Mouse (Mus musculus) myocyte (in vitro differentiated cells): Measurements from ENCODE around the gene Vmp1. TPM values are rescaled to one million over a fixed set of nuclear protein-coding genes. Genes with fewer than 3 reads are reported as not detected.

Source experiments
- H3K27me3 ChIP-seq: one replicate; pipeline ENCODE4 v1.6.1; 2011; ENCODE audit not compliant: control insufficient read depth, insufficient read depth, insufficient read length
- H3K36me3 ChIP-seq: one replicate; pipeline ENCODE4 v1.6.1; 2011; ENCODE audit not compliant: control insufficient read depth, insufficient read depth
- H3K4me2 ChIP-seq: one replicate; pipeline ENCODE4 v1.6.1; 2011; ENCODE audit warnings: low read depth, control low read depth
- H3K4me3 ChIP-seq: one replicate; pipeline ENCODE4 v1.5.1; 2011; ENCODE audit warnings: mild to moderate bottlenecking, control low read depth, moderate library complexity
- H3K79me2 ChIP-seq: one replicate; pipeline ENCODE4 v1.6.1; 2011; ENCODE audit not compliant: control insufficient read depth, insufficient read depth
- H3ac ChIP-seq: one replicate; pipeline ENCODE4 v1.6.1; 2011; ENCODE audit not compliant: control insufficient read depth, insufficient read length
- CEBPB ChIP-seq: IDR thresholded peaks from 2 replicates; pipeline ENCODE4 v1.6.1; 2011; ENCODE audit warnings: mild to moderate bottlenecking, moderate library complexity; ENCODE audit not compliant: poor library complexity, insufficient read depth, severe bottlenecking
- E2F4 ChIP-seq: IDR thresholded peaks from one replicate; pipeline ENCODE4 v1.6.1; 2011; ENCODE audit warnings: mild to moderate bottlenecking, control low read depth, moderate library complexity; ENCODE audit not compliant: insufficient read depth
- MAX ChIP-seq: IDR thresholded peaks from one replicate; pipeline ENCODE4 v1.6.1; 2011; ENCODE audit warnings: low read depth, mild to moderate bottlenecking, control low read depth
- MYOD1 ChIP-seq, 3 experiments: IDR thresholded peaks; one replicate each; pipeline ENCODE4 v1.6.1; 2011; ENCODE audit warnings: control low read depth in 2 of 3, low read depth in 2 of 3, mild to moderate bottlenecking in 2 of 3, moderate library complexity in 1 of 3; ENCODE audit not compliant: insufficient read length in 2 of 3, control insufficient read depth in 1 of 3
- MYOG ChIP-seq, 3 experiments: IDR thresholded peaks; one replicate each; pipeline ENCODE4 v1.6.1; 2011; ENCODE audit warnings: control low read depth in 2 of 3, low read depth in 2 of 3, mild to moderate bottlenecking in 2 of 3; ENCODE audit not compliant: insufficient read length in 2 of 3, control insufficient read depth in 1 of 3, insufficient read depth in 1 of 3
- POLR2A ChIP-seq: IDR thresholded peaks from one replicate; pipeline ENCODE4 v1.6.1; 2011; ENCODE audit warnings: low read depth, mild to moderate bottlenecking, control low read depth, moderate library complexity; ENCODE audit not compliant: insufficient read length
- POLR2AphosphoS2 ChIP-seq: IDR thresholded peaks from one replicate; pipeline ENCODE4 v1.6.1; 2011; ENCODE audit warnings: low read depth, control low read depth; ENCODE audit not compliant: insufficient read length
- REST ChIP-seq: IDR thresholded peaks from one replicate; pipeline ENCODE4 v1.6.1; 2011; ENCODE audit warnings: mild to moderate bottlenecking, control low read depth, moderate library complexity; ENCODE audit not compliant: insufficient read depth, insufficient read length
- SRF ChIP-seq: IDR thresholded peaks from one replicate; pipeline ENCODE4 v1.6.1; 2011; ENCODE audit warnings: low read depth; ENCODE audit not compliant: control insufficient read depth, insufficient read length
- TCF12 ChIP-seq: IDR thresholded peaks from one replicate; pipeline ENCODE4 v1.6.1; 2011; ENCODE audit warnings: mild to moderate bottlenecking, control low read depth; ENCODE audit not compliant: poor library complexity, insufficient read depth, severe bottlenecking
- TCF3 ChIP-seq: IDR thresholded peaks from one replicate; pipeline ENCODE4 v1.6.1; 2011; ENCODE audit warnings: low read depth, control low read depth; ENCODE audit not compliant: insufficient read length
- USF1 ChIP-seq: IDR thresholded peaks from one replicate; pipeline ENCODE4 v1.6.1; 2011; ENCODE audit warnings: low read depth, mild to moderate bottlenecking, control low read depth, moderate library complexity
- polyA plus RNA-seq: library from polyadenylated mRNA; unstranded; fragments of >200 nt; fragmentation: generic; extraction: Trizol; gene quantifications from one replicate; pipeline ENCODE4 v1.2.1, GENCODE M21; 2012; ENCODE audit warnings: missing spikeins

Vmp1 gene
- polyA plus RNA-seq, 1 experiment = 169 TPM

GRCm38 (mm10) chr11:86590579-86590978 is 93.1 kb downstream of the Vmp1 start:
- H3K4me2 ChIP-seq = peak overlapping the region; percentile 78
- H3K79me2 ChIP-seq = peaks cover 79% of the 10 kb centered on the region
- H3K36me3 ChIP-seq = peaks cover 18% of the 10 kb centered on the region
- TF ChIP-seq MYOD1 (IDR thresholded peaks at IDR 0.05; ENCODE audit: control insufficient read depth in 1 of 3, insufficient read length in 2 of 3, low read depth in 2 of 3) (no peak), TCF12 (no peak), TCF3 (no peak), REST (no peak), SRF (no peak), CEBPB (no peak), E2F4 (no peak), MAX (no peak), POLR2AphosphoS2 (no peak), USF1 (no peak), POLR2A (no peak), MYOG (IDR thresholded peaks at IDR 0.05; ENCODE audit: control insufficient read depth in 1 of 3, insufficient read depth in 1 of 3, insufficient read length in 2 of 3, low read depth in 2 of 3) (no peak)
- no peak overlapping the region for H3K4me3 ChIP-seq
- no peak overlapping the region for H3ac ChIP-seq
- no peaks in the 10 kb centered on the region for H3K27me3 ChIP-seq

GRCm38 (mm10) chr11:86590066-86590465 is 93.6 kb downstream of the Vmp1 start:
- Histone ChIP-seq H3K4me3 (no peak overlapping the region), H3K27me3 (no peaks in the 10 kb centered on the region)

GRCm38 (mm10) chr11:86588583-86589298 is 94.9 kb downstream of the Vmp1 start:
- Histone ChIP-seq H3ac (no peak overlapping the region), H3K4me2 (peak overlapping the region; percentile 98), H3K4me3 (peak overlapping the region; percentile 93), H3K36me3 (peaks cover 35% of the 10 kb centered on the region), H3K79me2 (peaks cover 79% of the 10 kb centered on the region), H3K27me3 (no peaks in the 10 kb centered on the region)
- TF ChIP-seq SRF (no peak), TCF3 (no peak), CEBPB (no peak), MYOD1 (IDR thresholded peaks at IDR 0.05; ENCODE audit: control insufficient read depth in 1 of 3, insufficient read length in 2 of 3, low read depth in 2 of 3) (no peak), E2F4 (no peak), MAX (no peak), USF1 (no peak), TCF12 (no peak), POLR2A (no peak)

More at GRCm38 (mm10) chr11:86590066-86590465, 93.6 kb downstream of the Vmp1 start:
- TF ChIP-seq POLR2A (peak; percentile 39), MAX (no peak), E2F4 (no peak)
- Histone ChIP-seq H3K36me3 (peaks cover 23% of the 10 kb centered on the region), H3ac (no peak overlapping the region), H3K79me2 (peaks cover 79% of the 10 kb centered on the region), H3K4me2 (peak overlapping the region; percentile 21)

GRCm38 (mm10) chr11:86587830-86588229 is 95.8 kb downstream of the Vmp1 start:
- TF ChIP-seq POLR2AphosphoS2 (peak; percentile 70), CEBPB (no peak), POLR2A (peak; percentile 65), MYOD1 (IDR thresholded peaks at IDR 0.05; ENCODE audit: control insufficient read depth in 1 of 3, insufficient read length in 2 of 3, low read depth in 2 of 3) (no peak)
- Histone ChIP-seq H3K4me2 (peak overlapping the region; percentile 98), H3ac (peak overlapping the region; percentile 4), H3K27me3 (no peaks in the 10 kb centered on the region), H3K79me2 (peaks cover 83% of the 10 kb centered on the region), H3K36me3 (peaks cover 44% of the 10 kb centered on the region), H3K4me3 (peak overlapping the region; percentile 93)

GRCm38 (mm10) chr11:86586868-86587792 is 96.5 kb downstream of the Vmp1 start:
- no peaks in the 10 kb centered on the region for H3K27me3 ChIP-seq
- H3K4me3 ChIP-seq = peak overlapping the region; percentile 93
- H3K79me2 ChIP-seq = peaks cover 83% of the 10 kb centered on the region
- H3ac ChIP-seq = peak overlapping the region; percentile 4
- H3K36me3 ChIP-seq = peaks cover 48% of the 10 kb centered on the region
- peak overlapping the region; percentile 98 for H3K4me2 ChIP-seq
- TF ChIP-seq REST (peak; percentile 49), USF1 (no peak), POLR2A (peak; percentile 96), SRF (peak; percentile 91), E2F4 (no peak), POLR2AphosphoS2 (peak; percentile 99), MYOD1 (IDR thresholded peaks at IDR 0.05; ENCODE audit: control insufficient read depth in 1 of 3, insufficient read length in 2 of 3, low read depth in 2 of 3) (peak in 1 of 3 experiments; percentile 27), TCF12 (no peak), MYOG (IDR thresholded peaks at IDR 0.05; ENCODE audit: control insufficient read depth in 1 of 3, insufficient read depth in 1 of 3, insufficient read length in 2 of 3, low read depth in 2 of 3) (peak in 1 of 3 experiments; percentile 14), CEBPB (peak; percentile 50), TCF3 (no peak), MAX (no peak)
